Mouse (Mus musculus): ENCODE results near the gene BC025920. TPM values are rescaled to one million over a fixed set of nuclear protein-coding genes. Genes with fewer than 3 reads are reported as not detected.

The BC025920 gene
- polyA plus RNA-seq (2015; fragmentation: Illumina TruSeq; extraction: RNeasy Lipid Tissue Mini Kit (QIAGEN cat#74804); ENCODE audit: insufficient read depth, low replicate concordance) = 9.3 TPM

GRCm38 (mm10) chr10:81605974-81606751 lies at the start of gene BC025920:
BC025920 (plus strand) TSS chr10:81606270.

GRCm38 (mm10) chr10:81559163-81559626 lies 46.9 kb upstream of the BC025920 start, which contains the start of gene Aes:
Aes (plus strand) TSS chr10:81559488.

GRCm38 (mm10) chr10:81574081-81575056 lies 31.7 kb upstream of the BC025920 start, which contains the start of gene Tle2:
Tle2 (plus strand) TSS chr10:81574561.

GRCm38 (mm10) chr10:81600738-81601203 lies 5.3 kb upstream of the BC025920 start, which contains the start of gene Tle6:
Tle6 (minus strand) TSS chr10:81601073.

GRCm38 (mm10) chr10:81626994-81627835 lies 21.1 kb downstream of the BC025920 start, which contains the start of gene Sirt6:
Sirt6 (minus strand) TSS chr10:81627797.

GRCm38 (mm10) chr10:81628390-81628789 lies 22.3 kb downstream of the BC025920 start, which contains the start of gene Ankrd24:
Ankrd24 (plus strand) TSS chr10:81628540.

GRCm38 (mm10) chr10:81648803-81649775 lies 43.0 kb downstream of the BC025920 start, which contains the start of gene Gm10778:
Gm10778 (plus strand) TSS chr10:81649059.

Other genes with a start within 250 kb of the BC025920 start
- 2.8 TPM for gene Mfsd12, start 248.8 kb upstream of the BC025920 start, polyA plus RNA-seq (2015; fragmentation: Illumina TruSeq; extraction: RNeasy Lipid Tissue Mini Kit (QIAGEN cat#74804); ENCODE audit: insufficient read depth, low replicate concordance)
- gene 4930404N11Rik, start 240.5 kb upstream of the BC025920 start, polyA plus RNA-seq (2015; fragmentation: Illumina TruSeq; extraction: RNeasy Lipid Tissue Mini Kit (QIAGEN cat#74804); ENCODE audit: insufficient read depth, low replicate concordance) = 0.18 TPM
- gene Fzr1, start 227.8 kb upstream of the BC025920 start, polyA plus RNA-seq (2015; fragmentation: Illumina TruSeq; extraction: RNeasy Lipid Tissue Mini Kit (QIAGEN cat#74804); ENCODE audit: insufficient read depth, low replicate concordance) = 7.7 TPM
- 1.9 TPM for gene Dohh, start 221.8 kb upstream of the BC025920 start, polyA plus RNA-seq (2015; fragmentation: Illumina TruSeq; extraction: RNeasy Lipid Tissue Mini Kit (QIAGEN cat#74804); ENCODE audit: insufficient read depth, low replicate concordance)
- gene Gm48551, start 221.8 kb upstream of the BC025920 start, polyA plus RNA-seq (2015; fragmentation: Illumina TruSeq; extraction: RNeasy Lipid Tissue Mini Kit (QIAGEN cat#74804); ENCODE audit: insufficient read depth, low replicate concordance) = 3.2 TPM
- 0.43 TPM for gene Gm48552, start 217.3 kb upstream of the BC025920 start, polyA plus RNA-seq (2015; fragmentation: Illumina TruSeq; extraction: RNeasy Lipid Tissue Mini Kit (QIAGEN cat#74804); ENCODE audit: insufficient read depth, low replicate concordance)
- 9.5 TPM for gene Smim24, start 213.2 kb upstream of the BC025920 start, polyA plus RNA-seq (2015; fragmentation: Illumina TruSeq; extraction: RNeasy Lipid Tissue Mini Kit (QIAGEN cat#74804); ENCODE audit: insufficient read depth, low replicate concordance)
- 9.4 TPM for gene Nfic, start 150.6 kb upstream of the BC025920 start, polyA plus RNA-seq (2015; fragmentation: Illumina TruSeq; extraction: RNeasy Lipid Tissue Mini Kit (QIAGEN cat#74804); ENCODE audit: insufficient read depth, low replicate concordance)
- gene Celf5, start 123.6 kb upstream of the BC025920 start, polyA plus RNA-seq (2015; fragmentation: Illumina TruSeq; extraction: RNeasy Lipid Tissue Mini Kit (QIAGEN cat#74804); ENCODE audit: insufficient read depth, low replicate concordance) = 0.15 TPM
- 27.7 TPM for gene Ncln, start 109.9 kb upstream of the BC025920 start, polyA plus RNA-seq (2015; fragmentation: Illumina TruSeq; extraction: RNeasy Lipid Tissue Mini Kit (QIAGEN cat#74804); ENCODE audit: insufficient read depth, low replicate concordance)
- gene S1pr4, start 106.1 kb upstream of the BC025920 start, polyA plus RNA-seq (2015; fragmentation: Illumina TruSeq; extraction: RNeasy Lipid Tissue Mini Kit (QIAGEN cat#74804); ENCODE audit: insufficient read depth, low replicate concordance) = 15.6 TPM
- gene Gna15, start 82.0 kb upstream of the BC025920 start, polyA plus RNA-seq (2015; fragmentation: Illumina TruSeq; extraction: RNeasy Lipid Tissue Mini Kit (QIAGEN cat#74804); ENCODE audit: insufficient read depth, low replicate concordance) = 9.4 TPM
- gene Gna11, start 61.1 kb upstream of the BC025920 start, polyA plus RNA-seq (2015; fragmentation: Illumina TruSeq; extraction: RNeasy Lipid Tissue Mini Kit (QIAGEN cat#74804); ENCODE audit: insufficient read depth, low replicate concordance) = 15.2 TPM
- gene Aes, start 46.8 kb upstream of the BC025920 start, polyA plus RNA-seq (2015; fragmentation: Illumina TruSeq; extraction: RNeasy Lipid Tissue Mini Kit (QIAGEN cat#74804); ENCODE audit: insufficient read depth, low replicate concordance) = 105 TPM
- gene Tle2, start 31.7 kb upstream of the BC025920 start, polyA plus RNA-seq (2015; fragmentation: Illumina TruSeq; extraction: RNeasy Lipid Tissue Mini Kit (QIAGEN cat#74804); ENCODE audit: insufficient read depth, low replicate concordance) = 17.3 TPM
- 3.2 TPM for gene Tle6, start 5.2 kb upstream of the BC025920 start, polyA plus RNA-seq (2015; fragmentation: Illumina TruSeq; extraction: RNeasy Lipid Tissue Mini Kit (QIAGEN cat#74804); ENCODE audit: insufficient read depth, low replicate concordance)
- 4.4 TPM for gene Sirt6, start 21.5 kb downstream of the BC025920 start, polyA plus RNA-seq (2015; fragmentation: Illumina TruSeq; extraction: RNeasy Lipid Tissue Mini Kit (QIAGEN cat#74804); ENCODE audit: insufficient read depth, low replicate concordance)
- gene Ankrd24, start 22.3 kb downstream of the BC025920 start, polyA plus RNA-seq (2015; fragmentation: Illumina TruSeq; extraction: RNeasy Lipid Tissue Mini Kit (QIAGEN cat#74804); ENCODE audit: insufficient read depth, low replicate concordance) = 7.0 TPM
- 11.0 TPM for gene Gm10778, start 42.8 kb downstream of the BC025920 start, polyA plus RNA-seq (2015; fragmentation: Illumina TruSeq; extraction: RNeasy Lipid Tissue Mini Kit (QIAGEN cat#74804); ENCODE audit: insufficient read depth, low replicate concordance)
- gene Zfp433, start 98.6 kb downstream of the BC025920 start, polyA plus RNA-seq (2015; fragmentation: Illumina TruSeq; extraction: RNeasy Lipid Tissue Mini Kit (QIAGEN cat#74804); ENCODE audit: insufficient read depth, low replicate concordance) = 14.4 TPM
- 8.9 TPM for gene Gm3055, start 164.9 kb downstream of the BC025920 start, polyA plus RNA-seq (2015; fragmentation: Illumina TruSeq; extraction: RNeasy Lipid Tissue Mini Kit (QIAGEN cat#74804); ENCODE audit: insufficient read depth, low replicate concordance)
- gene Gm4767, start 205.9 kb downstream of the BC025920 start, polyA plus RNA-seq (2015; fragmentation: Illumina TruSeq; extraction: RNeasy Lipid Tissue Mini Kit (QIAGEN cat#74804); ENCODE audit: insufficient read depth, low replicate concordance) = 4.7 TPM